Mouse (Mus musculus) kidney, postnatal 25 days (tissue): Measurements from ENCODE around the gene Ncapd3.

Source experiments
- DNase-seq, 2 experiments: peaks; one replicate each; pipeline ENCODE4 v3.0.0; 2021; ENCODE audit warnings: mixed read lengths in 2 of 2

Ncapd3 gene

DNA sequence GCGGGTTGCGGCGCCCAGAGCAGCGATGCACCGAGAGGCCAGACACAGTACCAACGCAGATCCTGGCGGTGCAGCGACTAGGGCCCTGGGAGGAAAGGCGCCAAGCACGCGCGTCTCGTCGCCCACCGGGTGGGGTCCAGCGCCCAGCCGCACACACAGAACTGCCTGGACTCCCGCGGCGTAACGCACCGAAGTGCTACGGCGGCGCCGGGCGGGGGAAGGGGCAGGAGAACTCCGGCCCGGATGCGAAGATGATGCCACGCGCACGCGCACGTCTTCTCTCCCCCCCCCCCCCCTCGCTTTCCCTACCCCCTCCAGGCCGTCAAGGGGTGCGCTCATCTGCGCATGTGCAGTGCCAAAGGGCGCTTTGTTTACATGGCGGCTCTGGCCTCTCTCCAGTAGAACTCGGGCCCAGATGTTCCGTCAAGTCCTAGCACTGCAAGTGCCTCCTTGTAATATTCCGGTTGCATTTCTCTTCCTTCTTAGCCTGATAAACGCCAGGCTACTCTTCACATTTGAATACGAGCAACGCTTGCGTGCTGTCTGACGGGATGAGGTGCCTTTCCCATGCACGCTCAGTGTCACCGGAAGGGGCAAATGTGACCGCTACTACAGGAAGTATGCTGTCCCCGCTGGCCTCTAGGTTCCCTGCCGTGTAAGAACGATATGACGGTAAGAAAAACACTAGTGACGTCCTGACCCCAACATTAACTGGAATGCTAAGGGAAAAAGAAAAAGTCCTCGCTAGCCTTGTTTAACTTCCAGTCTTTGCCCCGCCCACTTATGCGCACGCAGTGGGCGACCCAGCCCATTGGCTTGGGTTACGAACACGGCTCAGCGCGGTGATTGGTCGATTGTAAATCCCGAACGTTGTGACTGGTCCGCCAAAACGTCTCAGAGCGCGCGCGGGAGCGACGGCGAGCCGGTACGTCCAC, at the start of gene Ncapd3, which contains the start of gene Vps26b:
TSS of gene Ncapd3 (plus strand) at position 348 of the 935 bp plus-strand sequence.
TSS of gene Vps26b (minus strand) at position 238 of the 935 bp plus-strand sequence.
- DNase-seq: peak; percentile 99

GRCm38 (mm10) chr9:26985090-26985613, 44.8 kb upstream of the Ncapd3 start:
- no peak for DNase-seq

DNA sequence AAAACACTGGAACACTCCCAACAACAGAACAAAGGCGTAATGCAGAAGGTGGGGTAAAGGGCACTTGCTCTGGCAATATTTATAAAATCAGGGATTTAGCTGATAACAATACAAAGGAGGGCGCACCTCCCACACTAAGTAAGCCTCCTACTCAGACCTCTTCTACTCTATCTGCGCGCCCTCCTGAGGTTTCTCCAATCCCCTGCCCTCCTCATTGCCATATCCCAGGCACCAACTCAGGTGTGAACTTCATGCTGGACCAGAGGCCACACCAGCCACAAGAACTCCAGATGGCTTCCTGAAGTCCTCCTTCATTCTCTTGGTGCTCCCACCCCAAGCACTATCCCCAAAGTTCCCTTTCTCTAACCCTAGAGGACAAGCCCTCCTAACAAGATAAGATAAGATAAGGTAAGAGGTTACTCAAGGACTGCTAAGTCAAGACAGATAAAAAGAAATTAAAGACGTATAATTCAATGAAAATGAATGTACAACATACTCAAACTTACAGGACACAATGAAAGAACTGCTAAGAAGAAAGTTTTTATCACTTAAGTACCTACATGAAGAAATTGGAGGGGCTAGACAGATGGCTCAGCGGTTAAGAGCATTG, 44.2 kb upstream of the Ncapd3 start:
- DNase-seq: no peak

GRCm38 (mm10) chr9:26990181-26990580, 39.8 kb upstream of the Ncapd3 start:
- no peak for DNase-seq

DNA sequence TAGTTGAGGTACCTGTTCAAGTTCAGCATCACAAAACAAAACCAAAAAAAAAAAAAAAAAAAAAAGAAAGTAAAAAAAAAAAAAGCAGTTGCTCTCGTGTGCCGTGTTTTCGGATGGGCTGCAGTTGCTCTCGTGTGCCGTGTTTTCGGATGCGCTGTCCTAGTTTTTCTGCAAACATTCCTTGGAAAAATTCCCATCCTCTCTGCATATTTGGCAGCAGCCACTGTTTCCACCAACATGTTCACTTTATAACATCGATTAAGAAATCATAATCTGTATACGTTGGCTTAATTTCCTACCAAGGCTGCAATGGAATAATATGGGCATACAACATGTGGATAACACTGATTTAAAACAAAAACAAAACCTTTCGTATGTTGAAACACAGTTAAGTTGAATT, 36.9 kb upstream of the Ncapd3 start:
- no peak for DNase-seq

- no peak for DNase-seq
These were observed 36.1 kb upstream of the Ncapd3 start for GRCm38 (mm10) chr9:26993900-26994299.

DNA sequence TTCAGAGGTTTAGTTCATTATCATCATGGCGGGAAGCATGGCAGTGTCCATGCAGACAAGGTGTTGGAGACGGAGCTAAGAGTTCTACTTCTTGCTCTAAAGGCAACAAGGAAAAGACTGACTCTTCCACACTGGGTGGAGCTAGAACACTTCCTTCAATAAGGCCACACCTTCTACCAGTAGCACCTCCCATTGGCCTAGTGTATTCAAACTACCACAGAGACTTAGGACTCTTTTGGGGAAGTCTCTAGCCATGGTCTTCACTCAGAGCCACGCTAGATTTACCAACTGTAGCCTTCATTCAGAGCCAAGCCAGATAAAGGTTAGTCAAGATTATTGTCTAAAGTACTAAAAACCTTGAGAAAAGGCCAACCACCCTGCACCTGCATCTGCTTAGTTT, 32.9 kb upstream of the Ncapd3 start:
- DNase-seq: no peak

DNA sequence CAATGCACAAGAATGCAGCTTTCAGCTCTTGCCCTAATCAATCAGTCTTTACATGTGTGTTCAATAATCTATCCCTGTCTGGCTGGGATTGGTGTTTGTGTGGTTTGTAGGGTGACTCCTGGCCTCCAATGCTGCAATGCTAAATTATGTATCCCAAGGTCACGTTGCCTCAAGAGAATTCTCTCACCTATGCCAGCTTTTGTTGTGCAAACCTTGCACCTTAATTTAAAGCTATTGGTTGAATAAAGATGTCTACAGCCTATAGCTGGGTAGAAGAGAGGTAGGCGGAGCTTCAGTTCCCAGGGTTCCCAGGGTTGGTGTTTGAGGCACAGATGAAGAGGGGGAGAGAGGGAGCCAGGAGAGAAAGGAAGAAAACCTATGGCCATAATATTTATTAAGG, 32.5 kb upstream of the Ncapd3 start:
- DNase-seq: no peak

DNA sequence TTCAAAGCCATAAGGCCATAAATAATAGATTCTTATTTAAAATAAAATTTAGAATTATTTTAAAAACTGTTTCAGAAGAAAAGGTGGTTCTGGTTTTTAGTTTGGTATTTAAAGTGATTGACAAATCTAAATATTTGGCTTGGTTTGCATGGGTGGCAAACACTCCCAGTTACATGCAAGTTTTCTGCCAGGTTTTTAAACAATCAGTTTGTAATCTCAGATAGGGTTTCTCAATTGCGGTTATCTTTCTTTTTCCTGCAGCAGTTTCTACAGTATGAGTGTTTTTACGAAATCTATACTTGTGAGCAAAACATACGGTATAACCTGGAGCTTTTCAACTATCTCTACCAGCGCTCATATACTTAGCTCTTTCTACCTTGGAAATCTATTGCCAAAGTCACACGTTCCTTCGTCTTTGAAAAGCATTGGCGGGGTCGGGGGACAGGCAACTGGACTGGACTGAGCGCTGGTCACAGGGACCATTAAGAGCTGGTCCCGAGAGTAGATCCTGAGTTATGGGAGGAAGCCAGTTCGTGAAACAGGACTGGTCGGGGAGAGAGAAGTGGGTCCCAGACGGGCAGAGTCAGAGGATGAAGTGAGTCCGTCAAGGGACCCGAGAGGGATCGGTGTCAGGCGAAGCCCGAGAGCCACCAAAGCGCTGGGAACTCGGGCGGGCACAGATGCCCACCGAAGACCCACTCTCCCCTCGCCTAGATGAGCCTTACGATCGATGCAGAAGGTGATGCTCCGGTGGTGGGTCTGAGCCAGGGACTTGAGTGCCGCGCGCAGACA, 31.1 kb upstream of the Ncapd3 start:
- DNase-seq: peak; percentile 27 to 42

- peak; percentile 98 to 99 for DNase-seq
These were observed 30.2 kb upstream of the Ncapd3 start, which contains the start of the genes Acad8 and Thyn1 for GRCm38 (mm10) chr9:26999461-27000395. Gene Acad8 (minus strand): TSS chr9:26999566. Gene Thyn1 (plus strand): TSS chr9:26999710.

DNA sequence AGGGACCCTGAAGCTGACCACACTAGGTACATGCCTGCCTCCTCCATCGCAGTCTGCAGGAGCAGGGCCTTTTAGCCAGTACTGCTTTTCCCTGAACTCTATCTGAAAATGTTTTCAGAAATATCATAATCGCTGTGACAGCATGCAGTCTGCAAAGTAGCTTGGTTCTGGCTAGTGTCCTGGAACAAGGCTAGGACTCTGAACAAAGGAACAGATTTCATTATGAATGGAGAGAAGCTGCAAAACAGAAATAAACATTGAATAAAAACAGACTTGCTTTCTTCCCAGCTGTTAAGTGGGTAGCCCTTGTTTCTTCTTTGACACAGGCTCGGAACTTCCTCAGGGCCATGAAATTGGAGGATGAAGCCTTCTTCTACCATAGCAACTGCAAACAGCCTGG, 24.7 kb upstream of the Ncapd3 start:
- DNase-seq: no peak

- DNase-seq: no peak
These were observed 24.0 kb upstream of the Ncapd3 start for GRCm38 (mm10) chr9:27005933-27006332.

GRCm38 (mm10) chr9:27006866-27007265, 23.1 kb upstream of the Ncapd3 start:
- DNase-seq: no peak

GRCm38 (mm10) chr9:27009231-27009630, 20.7 kb upstream of the Ncapd3 start:
- DNase-seq: no peak

- no peak for DNase-seq
These were observed 18.4 kb upstream of the Ncapd3 start for GRCm38 (mm10) chr9:27011572-27011971.

GRCm38 (mm10) chr9:27018961-27019360, 11.0 kb upstream of the Ncapd3 start:
- DNase-seq: no peak

DNA sequence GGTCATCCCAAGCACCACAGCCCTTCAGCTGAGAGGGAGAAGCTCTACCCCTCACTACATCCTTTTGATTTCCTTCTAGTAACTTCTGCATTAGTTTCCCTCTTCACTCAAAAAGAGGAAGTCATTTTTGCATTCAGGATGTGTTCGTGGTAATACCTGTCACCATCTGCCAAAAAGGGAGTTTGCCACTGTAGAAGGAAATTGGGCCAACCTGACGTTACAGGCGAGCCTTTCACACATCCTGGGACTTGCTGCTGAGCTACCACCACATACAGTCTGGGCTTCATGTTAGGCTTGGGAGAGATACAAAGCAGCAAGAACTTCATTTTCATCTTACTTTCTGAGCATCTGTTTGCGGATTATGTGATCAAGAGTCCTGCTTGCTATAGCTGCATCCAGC, 6.3 kb upstream of the Ncapd3 start:
- no peak for DNase-seq

DNA sequence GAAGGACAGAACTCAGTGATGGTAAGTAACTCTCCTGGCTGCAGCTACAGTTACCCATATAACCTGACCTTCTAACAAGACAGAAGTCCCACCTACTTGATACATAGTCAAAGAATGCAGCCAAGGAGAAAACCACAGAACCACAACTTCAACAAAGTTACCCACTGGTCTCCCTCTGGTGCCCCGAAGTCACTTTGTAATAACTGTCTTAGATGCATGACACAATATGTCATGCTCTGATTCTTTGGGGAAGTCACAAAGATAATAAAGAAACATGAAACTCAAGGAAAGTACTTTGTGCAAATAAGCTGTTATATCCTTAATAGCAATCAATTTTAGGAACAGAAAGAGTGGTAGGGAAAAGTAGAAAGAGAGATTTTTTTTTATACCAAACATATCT, 3.3 kb upstream of the Ncapd3 start:
- DNase-seq: no peak

DNA sequence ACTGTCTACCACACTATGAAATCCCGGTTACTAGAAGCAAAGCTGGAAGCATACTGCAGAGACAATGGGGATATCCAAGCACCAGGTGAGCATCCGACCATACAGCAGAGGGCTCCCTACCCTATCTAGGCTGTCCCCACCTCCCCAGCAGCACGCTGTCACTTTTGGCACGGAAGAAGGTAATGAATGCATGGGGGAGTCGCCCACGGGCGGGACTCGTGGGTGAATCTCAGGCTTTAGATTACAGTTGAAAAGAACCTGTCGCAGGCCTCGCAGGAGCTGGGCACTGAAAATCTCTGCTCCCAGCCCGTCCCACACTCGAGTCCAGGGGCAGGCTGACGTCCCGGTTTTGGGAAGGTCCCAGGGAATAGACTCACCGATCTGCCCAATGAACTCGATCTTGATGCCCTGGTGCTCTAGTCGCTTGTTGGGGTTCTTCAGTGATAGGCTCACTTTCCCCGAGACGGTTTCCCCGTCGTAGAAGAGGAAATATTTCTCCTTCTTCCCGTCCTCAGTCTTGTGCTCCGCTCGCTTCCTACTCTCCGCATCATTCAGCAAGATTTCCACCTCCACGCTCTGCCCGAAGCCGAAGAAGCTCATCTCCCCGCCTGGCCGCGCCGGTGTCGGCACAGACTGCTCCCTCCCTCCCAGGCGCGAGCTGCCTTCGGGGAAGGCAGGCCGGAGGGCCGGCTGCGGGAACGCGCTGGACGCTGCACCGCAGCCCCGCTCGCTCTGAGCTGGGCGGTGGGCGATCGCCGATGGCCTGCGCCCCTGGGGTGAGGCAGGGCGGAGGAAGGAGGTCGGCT, 750 bp upstream of the Ncapd3 start:
- peak; percentile 33 to 68 for DNase-seq

DNA sequence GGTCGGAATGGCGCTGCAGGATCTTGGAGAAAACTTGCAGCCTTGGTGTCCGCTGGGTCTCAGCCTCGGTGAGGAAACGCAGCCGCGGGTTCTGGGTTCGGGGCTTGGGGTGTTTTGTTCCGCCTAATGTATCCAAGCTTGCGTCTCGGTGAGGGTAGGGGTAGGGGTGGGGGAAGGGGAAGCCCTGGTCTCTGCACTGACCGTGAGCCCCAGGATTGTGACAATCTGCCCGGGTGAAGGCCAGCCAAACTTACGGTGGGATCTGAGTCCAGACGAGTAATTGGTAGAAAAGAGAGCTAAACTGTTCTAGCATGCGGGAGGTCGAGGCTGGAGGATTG, 757 bp downstream of the Ncapd3 start:
- no peak for DNase-seq

GRCm38 (mm10) chr9:27043892-27044291, 13.9 kb downstream of the Ncapd3 start:
- DNase-seq: no peak
